Mouse (Mus musculus) heart, postnatal 0 days (tissue): Measurements from ENCODE around the gene Gm49380. TPM values are rescaled to one million over a fixed set of nuclear protein-coding genes. Genes with fewer than 3 reads are reported as not detected.

Experiments used
- ATAC-seq: fragments of 200-750 bp; cut with Nextera tagmentation; 2 replicates; pipeline ENCODE4 v1.8.0; 2017; ENCODE audit warnings: low read depth, moderate number of reproducible peaks, moderate library complexity; ENCODE audit not compliant: insufficient read depth
- DNase-seq: peaks from one replicate; pipeline ENCODE4 v3.0.0-alpha.2; 2016; ENCODE audit warnings: low spot score
- H3K27ac ChIP-seq: fragments of 300-500 bp; sonication (generic); 2 replicates; pipeline ENCODE4 v1.5.1; 2014; ENCODE audit warnings: low read depth, mild to moderate bottlenecking
- H3K27me3 ChIP-seq: fragments of 300-500 bp; sonication (generic); 2 replicates; pipeline ENCODE4 v1.6.1; 2014; ENCODE audit warnings: low read length, mixed read lengths; ENCODE audit not compliant: control insufficient read depth, insufficient read depth
- H3K36me3 ChIP-seq: fragments of 300-500 bp; sonication (generic); replicated peaks from 2 replicates; pipeline ENCODE4 v1.6.1; 2014; ENCODE audit warnings: low read length, mixed read lengths; ENCODE audit not compliant: control insufficient read depth, insufficient read depth
- H3K4me1 ChIP-seq: fragments of 300-500 bp; sonication (generic); 2 replicates; pipeline ENCODE4 v1.6.1; 2014; ENCODE audit warnings: antibody characterized with exemption; ENCODE audit not compliant: control insufficient read depth, insufficient read depth
- H3K4me2 ChIP-seq: fragments of 300-500 bp; sonication (generic); 2 replicates; pipeline ENCODE4 v1.6.1; 2014; ENCODE audit warnings: low read depth, mild to moderate bottlenecking, low read length, moderate library complexity
- H3K4me3 ChIP-seq: fragments of 300-500 bp; sonication (generic); 2 replicates; pipeline ENCODE4 v1.5.1; 2014; ENCODE audit warnings: low read depth, low read length
- H3K9ac ChIP-seq: fragments of 300-500 bp; sonication (generic); replicated peaks from 2 replicates; pipeline ENCODE4 v1.6.1; 2014; ENCODE audit warnings: low read depth, low read length, mixed read lengths
- H3K9me3 ChIP-seq: fragments of 300-500 bp; sonication (generic); replicated peaks from 2 replicates; pipeline ENCODE4 v1.6.1; 2016; ENCODE audit warnings: low read length; ENCODE audit not compliant: control insufficient read depth
- CTCF ChIP-seq: IDR thresholded peaks from 2 replicates; pipeline ENCODE4 v1.5.1; 2016; ENCODE audit warnings: antibody characterized with exemption, control low read depth, low read depth
- EP300 ChIP-seq: IDR thresholded peaks from 2 replicates; pipeline ENCODE4 v1.6.1; 2016; ENCODE audit warnings: antibody characterized with exemption, low read depth
- WGBS: fragments of 180-500 bp; shearing (Covaris S2); extraction: QIAGEN DNeasy Blood & Tissue Kit; methylation state at CpG from one replicate; pipeline ENCODE4 v1.1.7; 2014; 5-methylcytosine and 5-hydroxymethylcytosine counted together
- polyA plus RNA-seq: library from polyadenylated mRNA; unstranded; fragments of >200 nt; fragmentation: Nextera tagmentation; extraction: Ambion mirVana; gene quantifications from 2 replicates; pipeline ENCODE4 v1.2.1, GENCODE M21; 2015
- total RNA-seq: library from RNA; depleted of rRNA; stranded (reverse); fragments of >200 nt; gene quantifications from 2 replicates; pipeline ENCODE4 v1.2.3, GENCODE M21; 2014; ENCODE audit warnings: low replicate concordance

Gm49380 gene
- total and polyA plus RNA-seq, 2 experiments from 2014 or later = not detected

- Histone ChIP-seq H3K27me3 (no peaks in the 10 kb centered on the region), H3K4me3 (0 out of 2 replicates have a peak overlapping the region, but pooled peaks have one; percentile 2), H3K36me3 (peaks cover 8% of the 10 kb centered on the region; the same call in 1 of the 2 replicates), H3K27ac (peak overlapping the region; percentile 63), H3K4me1 (peaks cover 42% of the 10 kb centered on the region), H3K4me2 (peak overlapping the region; percentile 70), H3K9me3 (no peaks in the 10 kb centered on the region), H3K9ac (peak overlapping the region; percentile 35; the same call in 1 of the 2 replicates)
- DNase-seq (peak; percentile 57), ATAC-seq (no peak)
- TF ChIP-seq EP300 = no peak
- TF ChIP-seq CTCF = no peak
- 24% methylated on average over 11 of the region's 11 CpGs for WGBS
Measured at GRCm38 (mm10) chr9:44071914-44072598, 41.2 kb downstream of the Gm49380 start.

GRCm38 (mm10) chr9:44070844-44071231 is 42.5 kb downstream of the Gm49380 start:
- Histone ChIP-seq H3K4me1 (peaks cover 41% of the 10 kb centered on the region), H3K4me2 (peak overlapping the region; percentile 70), H3K9me3 (no peaks in the 10 kb centered on the region), H3K9ac (peak overlapping the region; percentile 70; the same call in 1 of the 2 replicates), H3K36me3 (peaks cover 5% of the 10 kb centered on the region; the same call in 1 of the 2 replicates), H3K4me3 (peak overlapping the region; percentile 48), H3K27ac (no peak overlapping the region), H3K27me3 (no peaks in the 10 kb centered on the region)
- DNase-seq = no peak
- TF ChIP-seq EP300 (no peak), CTCF (no peak)
- WGBS = 22% methylated on average over 8 of the region's 8 CpGs
- ATAC-seq = no peak

GRCm38 (mm10) chr9:44070113-44070843 is 43.0 kb downstream of the Gm49380 start:
- TF ChIP-seq CTCF (no peak), EP300 (no peak)
- Histone ChIP-seq H3K4me3 (peak overlapping the region; percentile 48), H3K4me2 (peak overlapping the region; percentile 70), H3K9me3 (no peaks in the 10 kb centered on the region), H3K36me3 (no peaks in the 10 kb centered on the region; the same call in 1 of the 2 replicates), H3K27me3 (no peaks in the 10 kb centered on the region), H3K9ac (peak overlapping the region; percentile 70), H3K4me1 (peaks cover 41% of the 10 kb centered on the region), H3K27ac (peak overlapping the region; percentile 91)
- WGBS = 34% methylated on average over 14 of the region's 14 CpGs
- ATAC-seq (no peak), DNase-seq (no peak)

GRCm38 (mm10) chr9:44069252-44069651 is 44.0 kb downstream of the Gm49380 start:
- TF ChIP-seq EP300 (peak; percentile 61; the same call in 1 of the 2 replicates), CTCF (no peak)
- H3K9ac ChIP-seq = peak overlapping the region; percentile 70
- peak overlapping the region; percentile 70 for H3K4me2 ChIP-seq
- no peaks in the 10 kb centered on the region; the same call in 1 of the 2 replicates for H3K36me3 ChIP-seq
- peak; percentile 9; the same call in 1 of the 2 replicates for ATAC-seq
- H3K27me3 ChIP-seq = no peaks in the 10 kb centered on the region
- H3K4me1 ChIP-seq = peaks cover 41% of the 10 kb centered on the region
- 13% methylated on average over 7 of the region's 7 CpGs for WGBS
- peak overlapping the region; percentile 91 for H3K27ac ChIP-seq
- H3K4me3 ChIP-seq = peak overlapping the region; percentile 48
- H3K9me3 ChIP-seq = no peaks in the 10 kb centered on the region
- DNase-seq = peak; percentile 55

- H3K4me3 ChIP-seq = peak overlapping the region; percentile 50; the same call in 1 of the 2 replicates
- H3K27me3 ChIP-seq = no peaks in the 10 kb centered on the region
- no peaks in the 10 kb centered on the region for H3K36me3 ChIP-seq
- DNase-seq (no peak), ATAC-seq (no peak)
- peak overlapping the region; percentile 87 for H3K4me2 ChIP-seq
- H3K9ac ChIP-seq = no peak overlapping the region
- no peak for TF ChIP-seq EP300
- no peak for TF ChIP-seq CTCF
- H3K9me3 ChIP-seq = no peaks in the 10 kb centered on the region
- 57% methylated on average over 6 of the region's 6 CpGs for WGBS
- 0 out of 2 replicates have a peak overlapping the region, but pooled peaks have one; percentile 39 for H3K27ac ChIP-seq
- peaks cover 33% of the 10 kb centered on the region for H3K4me1 ChIP-seq
Measured at GRCm38 (mm10) chr9:44067960-44068330, 45.4 kb downstream of the Gm49380 start.
